In genomic region chr1:182506229-182506986, GRCm38 (mm10) we compare ENCODE assay signal across 8 mouse cellular contexts. TPM values are rescaled to one million over a fixed set of nuclear protein-coding genes. Genes with fewer than 3 reads are reported as not detected.
DNase-seq lines count a peak whose midpoint lies in the region; ATAC-seq lines count a peak whose summit lies in the region.

No protein-coding gene starts in this region.

- WGBS in liver, embryonic 15.5 days (ENCODE audit: insufficient replicate concordance): 14% methylated on average over 7 of the region's 7 CpGs
- WGBS in stomach, embryonic 16.5 days: 38% methylated on average over 7 of the region's 7 CpGs

- intact Hi-C loops in heart, postnatal 36 days (cut with DNase I): no loop called here

- no peaks in the 10 kb centered on the region for H3K9me3 ChIP-seq in liver, embryonic 15.5 days (replicated peaks)
- no peaks in the 10 kb centered on the region for H3K9me3 ChIP-seq in stomach, embryonic 16.5 days (replicated peaks; ENCODE audit: control insufficient read depth, low read length)

- H3K9ac ChIP-seq in liver, embryonic 15.5 days: no peak overlapping the region
- H3K9ac ChIP-seq in stomach, embryonic 16.5 days (ENCODE audit: low read length): peak overlapping the region; percentile 37

- H3K4me3 ChIP-seq in liver, embryonic 15.5 days (replicated peaks): no peak overlapping the region
- H3K4me3 ChIP-seq in stomach, embryonic 16.5 days (replicated peaks; ENCODE audit: low read length): no peak overlapping the region

- H3K36me3 ChIP-seq in liver, embryonic 15.5 days (replicated peaks): 0 out of 2 replicates have a peak, but pooled peaks cover 6% of the 10 kb centered on the region
- peaks cover 16% of the 10 kb centered on the region; the same call in 1 of the 2 replicates for H3K36me3 ChIP-seq in stomach, embryonic 16.5 days (ENCODE audit: control insufficient read depth, insufficient read depth, low read length)

- peak; percentile 53 for ATAC-seq in liver, embryonic 15.5 days (ENCODE audit: insufficient read depth)
- peak; percentile 77 for ATAC-seq in stomach, embryonic 16.5 days (ENCODE audit: insufficient read depth, low FRiP score)

- peaks cover 35% of the 10 kb centered on the region for H3K4me1 ChIP-seq in liver, embryonic 15.5 days (replicated peaks)
- peaks cover 38% of the 10 kb centered on the region for H3K4me1 ChIP-seq in stomach, embryonic 16.5 days (ENCODE audit: control insufficient read depth, insufficient read depth, low read length)

- no peaks in the 10 kb centered on the region for H3K27me3 ChIP-seq in liver, embryonic 15.5 days
- no peaks in the 10 kb centered on the region for H3K27me3 ChIP-seq in stomach, embryonic 16.5 days (ENCODE audit: control insufficient read depth, insufficient read depth, low read length)

- peak; percentile 49 to 50 for DNase-seq in spleen, postnatal 36 days (ENCODE audit: low spot score in 2 of 2)
- DNase-seq in spleen, postnatal 4 days (ENCODE audit: low spot score in 2 of 2): no peak
- peak; percentile 16 for DNase-seq in c-Kit-positive CD71-positive TER-119-positive erythroid progenitor cells, embryonic 14.5 days (ENCODE audit: low spot score)
- peak; percentile 74 to 79 for DNase-seq in heart, postnatal 36 days
- no peak for DNase-seq in cerebellum, postnatal 4 days (ENCODE audit: low spot score in 2 of 2)
- no peak for DNase-seq in left cerebral cortex, adult 11 months (ENCODE audit: low spot score)

- H3K4me2 ChIP-seq in liver, embryonic 15.5 days: no peak overlapping the region
- H3K4me2 ChIP-seq in stomach, embryonic 16.5 days (ENCODE audit: low read depth, low read length): 0 out of 2 replicates have a peak overlapping the region, but pooled peaks have one; percentile 4

- H3K27ac ChIP-seq in liver, embryonic 15.5 days (replicated peaks): peak overlapping the region; percentile 59; the same call in 1 of the 2 replicates
- peak overlapping the region; percentile 90 for H3K27ac ChIP-seq in stomach, embryonic 16.5 days (ENCODE audit: low read length)

RNA-seq across cellular contexts. Expression of gene Capn2, which starts 11.0 kb away (rescaled TPM):
- total RNA-seq in heart, postnatal 36 days (2021): 10 to 100 TPM; 58.7 to 79.0 TPM
- 24.1 and 26.1 TPM in 2 replicates for polyA plus RNA-seq in liver, embryonic 15.5 days (2015; fragmentation: Nextera tagmentation; extraction: Ambion mirVana)
- polyA plus RNA-seq in stomach, embryonic 16.5 days (2015; fragmentation: Nextera tagmentation; extraction: Ambion mirVana): 127 and 139 TPM in 2 replicates

RNA-seq across cellular contexts. Expression of gene Capn8, which starts 58.4 kb away (rescaled TPM):
- total RNA-seq in heart, postnatal 36 days (2021): not detected
- not detected in 2 replicates for polyA plus RNA-seq in liver, embryonic 15.5 days (2015; fragmentation: Nextera tagmentation; extraction: Ambion mirVana)
- 3.3 and 4.9 TPM in 2 replicates for polyA plus RNA-seq in stomach, embryonic 16.5 days (2015; fragmentation: Nextera tagmentation; extraction: Ambion mirVana)

Comparison
In these comparisons a context has a peak if more than half of its experiments do, and no peak if none do; other contexts are left out.
1. DNase-seq: peak in spleen, postnatal 36 days (2 of 2), c-Kit-positive CD71-positive TER-119-positive erythroid progenitor cells, embryonic 14.5 days (single experiment) and heart, postnatal 36 days (2 of 2); none in spleen, postnatal 4 days (0 of 2), cerebellum, postnatal 4 days (0 of 2) and left cerebral cortex, adult 11 months (single experiment).